Mouse (Mus musculus) kidney, adult 2 months (tissue): ENCODE measurements at regions not wholly inside any gene's neighbourhood (a gene's known extent, or its start where the extent isn't known, plus 50 kb on each side); places are given as distances from the start of the nearest gene placed in this dataset.

ENCODE experiments used
- DNase-seq: peaks from one replicate; pipeline ENCODE4 v3.0.0; 2021
- H3K27ac ChIP-seq: fragments of 200-500 bp; 2 replicates; pipeline ENCODE4 v1.5.1; 2012; ENCODE audit warnings: low read depth, low read length, control low read depth, inconsistent platforms; ENCODE audit not compliant: insufficient read depth
- H3K27me3 ChIP-seq: fragments of 200-500 bp; replicated peaks from 2 replicates; pipeline ENCODE4 v1.6.1; 2012; ENCODE audit warnings: mild to moderate bottlenecking, moderate library complexity, low read length, inconsistent platforms; ENCODE audit not compliant: control insufficient read depth, insufficient read depth
- H3K36me3 ChIP-seq: fragments of 200-500 bp; 2 replicates; pipeline ENCODE4 v1.6.1; 2012; ENCODE audit warnings: mild to moderate bottlenecking, moderate library complexity, low read length, inconsistent platforms; ENCODE audit not compliant: control insufficient read depth, insufficient read depth
- H3K4me1 ChIP-seq: fragments of 200-500 bp; 2 replicates; pipeline ENCODE4 v1.6.1; 2011; ENCODE audit warnings: low read length; ENCODE audit not compliant: control insufficient read depth, insufficient read depth
- H3K4me3 ChIP-seq: fragments of 200-500 bp; 2 replicates; pipeline ENCODE4 v1.5.1; 2011; ENCODE audit warnings: mild to moderate bottlenecking, low read depth, low read length, control low read depth; ENCODE audit not compliant: insufficient read depth
- CTCF ChIP-seq: fragments of 200-500 bp; conservative IDR thresholded peaks from 2 replicates; pipeline ENCODE4 v1.5.1; 2011; ENCODE audit warnings: low read depth, mild to moderate bottlenecking, control low read depth, low read length, moderate library complexity, mixed read lengths; ENCODE audit not compliant: insufficient read depth, insufficient read length
- POLR2A ChIP-seq: fragments of 200-500 bp; IDR thresholded peaks from one replicate; pipeline ENCODE4 v1.6.1; 2011; ENCODE audit warnings: low read depth, low read length, control low read depth
- WGBS: fragments of 180-500 bp; shearing (Covaris S2); methylation state at CpG from one replicate; pipeline ENCODE4 v1.1.7; 2018; 5-methylcytosine and 5-hydroxymethylcytosine counted together

- no peak overlapping the region for H3K4me3 ChIP-seq
- H3K27me3 ChIP-seq, result no peaks in the 10 kb centered on the region; the same call in 1 of the 2 replicates
- H3K4me1 ChIP-seq, result no peaks in the 10 kb centered on the region
- TF ChIP-seq POLR2A, result no peak
- peak; percentile 71 for TF ChIP-seq CTCF
- H3K36me3 ChIP-seq, result no peaks in the 10 kb centered on the region
- peak; percentile 65 for DNase-seq
- H3K27ac ChIP-seq, result no peak overlapping the region
- WGBS, result 27% methylated on average over 14 of the region's 14 CpGs
Observed at GRCm38 (mm10) chr5:44303886-44304855, 77.7 kb upstream of the Tapt1 start.

- 9% methylated on average over 5 of the region's 5 CpGs for WGBS
- no peaks in the 10 kb centered on the region for H3K27me3 ChIP-seq
- no peaks in the 10 kb centered on the region for H3K4me1 ChIP-seq
- H3K4me3 ChIP-seq, result no peak overlapping the region
- peak; percentile 80 for DNase-seq
- H3K36me3 ChIP-seq, result no peaks in the 10 kb centered on the region
- no peak for TF ChIP-seq POLR2A
- peak; percentile 97 for TF ChIP-seq CTCF
- no peak overlapping the region for H3K27ac ChIP-seq
Observed at GRCm38 (mm10) chr5:44284384-44284783, 58.0 kb upstream of the Tapt1 start.
